In genomic region chr15:31125784-31126183, GRCm38 (mm10) we compare ENCODE assay signal across 34 mouse cellular contexts.
"Had no signal": no experiment of that assay in that cellular context is flagged by ENCODE, and none has a peak within 500 bp of the region (broad histone marks: within the 10 kb centered on the region; RNA-seq: fewer than 3 reads in every experiment).

No protein-coding gene starts in this region.

- H3K4me1 ChIP-seq: heart, embryonic 10.5 days; heart, embryonic 12.5 days; heart, embryonic 13.5 days; heart, embryonic 15.5 days; hindbrain, embryonic 10.5 days; hindbrain, embryonic 12.5 days; hindbrain, embryonic 13.5 days; hindbrain, embryonic 15.5 days; intestine, embryonic 15.5 days; kidney, embryonic 15.5 days had no signal

- H3K9ac ChIP-seq: heart, embryonic 12.5 days; heart, embryonic 13.5 days; heart, embryonic 15.5 days; hindbrain, embryonic 12.5 days; hindbrain, embryonic 13.5 days; hindbrain, embryonic 14.5 days; hindbrain, embryonic 15.5 days; intestine, embryonic 15.5 days; kidney, embryonic 15.5 days had no signal

- H3K27me3 ChIP-seq: heart, embryonic 12.5 days; heart, embryonic 13.5 days; heart, embryonic 15.5 days; hindbrain, embryonic 12.5 days; hindbrain, embryonic 13.5 days; hindbrain, embryonic 15.5 days; intestine, embryonic 15.5 days; kidney, embryonic 15.5 days had no signal

- DNase-seq: heart, adult 2 months; heart, postnatal 10 days; heart, postnatal 14 days; heart, postnatal 36 days; heart, postnatal 4 days; kidney, adult 11 months; kidney, adult 18-20 months; kidney, adult 2 months; kidney, adult 8-10 months; kidney, adult 9 months; kidney, postnatal 10 days; kidney, postnatal 14 days; kidney, postnatal 25 days; kidney, postnatal 36 days; kidney, postnatal 4 days; layer of hippocampus, adult 9-11 months; layer of hippocampus, postnatal 36 days had no signal

- H3K4me2 ChIP-seq: heart, embryonic 11.5 days; heart, embryonic 12.5 days; heart, embryonic 13.5 days; heart, embryonic 15.5 days; hindbrain, embryonic 12.5 days; hindbrain, embryonic 13.5 days; hindbrain, embryonic 14.5 days; hindbrain, embryonic 15.5 days; intestine, embryonic 15.5 days; kidney, embryonic 15.5 days had no signal

- ATAC-seq: hindbrain, embryonic 16.5 days; hindbrain, postnatal 0 days; intestine, embryonic 15.5 days; intestine, postnatal 0 days had no signal

- H3K4me3 ChIP-seq: heart, adult 2 months; heart, embryonic 10.5 days; heart, embryonic 12.5 days; heart, embryonic 13.5 days; heart, embryonic 15.5 days; hindbrain, embryonic 10.5 days; hindbrain, embryonic 12.5 days; hindbrain, embryonic 13.5 days; hindbrain, embryonic 15.5 days; intestine, embryonic 15.5 days; kidney, embryonic 15.5 days; left cerebral cortex, adult 2 months had no signal

- H3K27ac ChIP-seq: heart, adult 2 months; heart, embryonic 10.5 days; heart, embryonic 13.5 days; heart, embryonic 15.5 days; hindbrain, embryonic 10.5 days; hindbrain, embryonic 12.5 days; hindbrain, embryonic 13.5 days; hindbrain, embryonic 14.5 days; hindbrain, embryonic 15.5 days; hindbrain, postnatal 0 days; intestine, embryonic 15.5 days; kidney, embryonic 15.5 days; kidney, postnatal 0 days; left cerebral cortex, adult 2 months had no signal

- H3K36me3 ChIP-seq: heart, embryonic 10.5 days; heart, embryonic 12.5 days; heart, embryonic 13.5 days; heart, embryonic 15.5 days; hindbrain, embryonic 10.5 days; hindbrain, embryonic 12.5 days; hindbrain, embryonic 13.5 days; hindbrain, embryonic 15.5 days; intestine, embryonic 15.5 days; kidney, embryonic 15.5 days had no signal

- H3K9me3 ChIP-seq: heart, embryonic 10.5 days; heart, embryonic 12.5 days; heart, embryonic 13.5 days; heart, embryonic 15.5 days; hindbrain, embryonic 10.5 days; hindbrain, embryonic 12.5 days; hindbrain, embryonic 13.5 days; hindbrain, embryonic 15.5 days; intestine, embryonic 15.5 days; kidney, embryonic 15.5 days had no signal
